Mouse (Mus musculus): ENCODE data around the gene Cygb. TPM values are rescaled to one million over a fixed set of nuclear protein-coding genes. Genes with fewer than 3 reads are reported as not detected.

The Cygb gene
- total and polyA plus RNA-seq, 3 experiments, result not detected

DNA sequence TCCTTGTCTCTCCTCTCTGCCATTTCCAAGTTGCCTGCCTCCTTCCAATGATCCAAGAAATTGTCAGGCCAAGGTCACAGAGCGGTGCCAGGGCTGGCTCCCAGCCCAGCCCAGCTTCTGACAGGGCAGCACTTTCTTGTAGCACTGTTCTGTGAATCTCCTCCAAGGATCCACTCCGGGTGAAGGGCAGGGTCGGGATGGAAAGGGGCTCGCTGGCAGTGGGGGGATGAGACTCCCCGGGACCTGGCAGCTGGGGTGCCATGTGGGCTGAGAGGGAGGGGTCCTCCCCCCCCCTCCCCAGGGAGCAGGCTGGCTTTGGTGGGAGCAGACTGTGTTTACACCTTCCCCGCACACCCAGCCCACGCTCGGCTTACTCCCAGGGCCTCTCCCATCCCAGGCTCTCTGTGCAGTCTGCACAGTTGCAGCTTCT, 7.8 kb upstream of the Cygb start:
- in situ Hi-C loops (cut with MboI; ENCODE audit: low pct_ligation_motif_present, low pct_unique_long_range_greater_than_20kb, low sequenced_read_pairs), result loop anchor here (25.0 kb wide), 1 partner anchor 525 kb away; the partner anchor contains the start of gene Sept9
- Histone ChIP-seq H3K4me1 (ENCODE audit: control insufficient read depth in 1 of 2, insufficient read depth in 2 of 2) (peaks cover 10 to 27% of the 10 kb centered on the region in 2 experiments), H3K27me3 (replicated peaks) (no peaks in the 10 kb centered on the region)

DNA sequence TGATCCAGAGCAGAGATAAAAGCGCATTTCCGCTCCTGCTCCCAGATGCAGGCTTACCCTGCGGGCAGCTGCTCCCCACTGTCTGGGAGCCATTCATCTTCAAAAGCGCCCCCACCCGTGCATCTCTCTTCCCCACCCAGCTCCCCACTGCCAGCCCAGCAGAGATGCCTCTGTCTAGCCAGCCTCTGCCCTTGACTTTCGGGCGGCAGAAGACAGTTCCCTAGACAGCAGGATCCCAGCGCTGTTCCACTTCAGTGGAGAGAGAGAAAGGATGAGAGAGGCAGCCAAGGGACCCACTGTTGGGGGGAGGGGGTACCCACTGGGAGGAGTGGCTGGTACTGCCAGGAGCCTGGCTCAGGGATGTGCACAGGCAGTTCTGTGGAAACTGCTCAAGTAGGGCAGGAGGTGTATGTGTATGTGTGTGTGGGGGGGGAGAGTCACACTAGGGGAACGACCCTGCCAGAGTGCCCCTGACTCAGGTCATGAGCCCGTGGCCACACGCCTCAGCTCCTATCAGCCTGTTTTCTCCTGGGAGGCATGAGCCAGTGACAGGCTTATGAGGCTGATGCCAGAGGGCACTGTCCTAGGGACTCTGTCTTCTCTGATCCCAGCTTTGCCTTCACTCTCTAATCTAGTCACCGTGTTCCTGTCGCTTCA, 7.3 kb upstream of the Cygb start:
- H3K9ac ChIP-seq (ENCODE audit: insufficient read depth, low read depth), result no peak overlapping the region
- DNase-seq (ENCODE audit: extremely low read depth), result no peak
- H3K27me3 ChIP-seq (replicated peaks), result no peaks in the 10 kb centered on the region
- H3K36me3 ChIP-seq (replicated peaks in 1 of 2; ENCODE audit: control insufficient read depth in 1 of 2, insufficient read depth in 1 of 2, low read length in 1 of 2), result no peaks in the 10 kb centered on the region
- TF ChIP-seq HCFC1 (IDR thresholded peaks at IDR 0.05; ENCODE audit: low read depth, low read length), result no peak
- no peak overlapping the region for H3K4me3 ChIP-seq (replicated peaks in 1 of 3; ENCODE audit: low read depth in 2 of 3, low read length in 2 of 3, poor library complexity in 1 of 3)
- H3K79me2 ChIP-seq (replicated peaks; ENCODE audit: control insufficient read depth, extremely low read depth, insufficient read depth, poor library complexity, severe bottlenecking), result no peaks in the 10 kb centered on the region
- no peak overlapping the region for H3K27ac ChIP-seq (ENCODE audit: insufficient read depth, low read depth)
- peaks cover 10 to 26% of the 10 kb centered on the region in 2 experiments for H3K4me1 ChIP-seq (ENCODE audit: control insufficient read depth in 1 of 2, insufficient read depth in 2 of 2)
- H3K4me2 ChIP-seq (ENCODE audit: insufficient read depth, low read depth, poor library complexity, severe bottlenecking), result no peak overlapping the region
- dilution Hi-C loops (cut with MboI; ENCODE audit: extremely low pct_ligation_motif_present, extremely low pct_unique_long_range_greater_than_20kb, low sequenced_read_pairs), result no loop called here
- in situ Hi-C loops (cut with MboI; ENCODE audit: low pct_ligation_motif_present, low pct_unique_long_range_greater_than_20kb, low sequenced_read_pairs), result loop anchor here (25.0 kb wide), 1 partner anchor 526 kb away; the partner anchor contains the start of gene Sept9
- no peaks in the 10 kb centered on the region for H3K9me3 ChIP-seq (replicated peaks; ENCODE audit: low read length)

More for the DNA sequence above, 7.8 kb upstream of the Cygb start:
- Histone ChIP-seq H3K27ac (ENCODE audit: insufficient read depth, low read depth) (no peak overlapping the region), H3K4me3 (replicated peaks in 1 of 3; ENCODE audit: low read depth in 2 of 3, low read length in 2 of 3, poor library complexity in 1 of 3) (no peak overlapping the region), H3K9me3 (replicated peaks; ENCODE audit: low read length) (no peaks in the 10 kb centered on the region), H3K79me2 (replicated peaks; ENCODE audit: control insufficient read depth, extremely low read depth, insufficient read depth, poor library complexity, severe bottlenecking) (no peaks in the 10 kb centered on the region), H3K36me3 (replicated peaks in 1 of 2; ENCODE audit: control insufficient read depth in 1 of 2, insufficient read depth in 1 of 2, low read length in 1 of 2) (no peaks in the 10 kb centered on the region), H3K4me2 (ENCODE audit: insufficient read depth, low read depth, poor library complexity, severe bottlenecking) (no peak overlapping the region), H3K9ac (ENCODE audit: insufficient read depth, low read depth) (no peak overlapping the region)
- dilution Hi-C loops (cut with MboI; ENCODE audit: extremely low pct_ligation_motif_present, extremely low pct_unique_long_range_greater_than_20kb, low sequenced_read_pairs), result no loop called here
- DNase-seq (ENCODE audit: extremely low read depth), result no peak
- no peak for TF ChIP-seq MEF2A (IDR thresholded peaks at IDR 0.05; ENCODE audit: borderline replicate concordance, low read depth, low read length)
- TF ChIP-seq CHD2 (IDR thresholded peaks at IDR 0.05; ENCODE audit: low read length), result no peak
- TF ChIP-seq SIN3A (IDR thresholded peaks at IDR 0.05; ENCODE audit: low read length), result no peak
- TF ChIP-seq ELF1 (IDR thresholded peaks at IDR 0.05; ENCODE audit: low read depth, low read length), result no peak
- no peak for TF ChIP-seq PAX5 (IDR thresholded peaks at IDR 0.05; ENCODE audit: low read length)
- TF ChIP-seq ZNF384 (IDR thresholded peaks at IDR 0.05; ENCODE audit: low read depth, low read length), result no peak

DNA sequence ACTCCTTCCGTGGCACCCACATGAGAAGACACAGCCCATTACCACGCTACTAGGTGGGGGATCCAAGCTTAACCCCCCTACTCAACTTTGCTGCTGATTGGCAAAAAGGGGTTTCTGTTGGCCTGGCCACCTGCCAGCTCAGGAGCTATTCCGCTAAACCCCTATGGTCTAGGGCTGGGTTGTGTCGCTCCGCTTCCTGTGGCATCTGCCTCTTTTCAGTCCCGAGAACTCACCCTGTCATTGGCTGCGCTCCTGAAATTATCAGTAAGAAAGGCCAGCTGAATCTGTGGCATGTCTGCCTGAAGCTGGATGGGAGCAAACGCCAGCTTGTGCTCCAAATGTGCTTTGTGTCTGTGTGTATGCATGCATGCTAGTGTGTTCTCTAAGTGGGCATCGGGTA, 6.1 kb upstream of the Cygb start:
- dilution Hi-C loops (cut with MboI; ENCODE audit: extremely low pct_ligation_motif_present, extremely low pct_unique_long_range_greater_than_20kb, low sequenced_read_pairs) (no loop called here), in situ Hi-C loops (cut with MboI; ENCODE audit: low pct_ligation_motif_present, low pct_unique_long_range_greater_than_20kb, low sequenced_read_pairs) (loop anchor here (25.0 kb wide), 1 partner anchor 527 kb away; the partner anchor contains the start of gene Sept9)
- Histone ChIP-seq H3K79me2 (replicated peaks; ENCODE audit: control insufficient read depth, extremely low read depth, insufficient read depth, poor library complexity, severe bottlenecking) (no peaks in the 10 kb centered on the region), H3K4me3 (replicated peaks in 1 of 3; ENCODE audit: low read depth in 2 of 3, low read length in 2 of 3, poor library complexity in 1 of 3) (no peak overlapping the region), H3K9me3 (replicated peaks; ENCODE audit: low read length) (no peaks in the 10 kb centered on the region), H3K27me3 (replicated peaks) (no peaks in the 10 kb centered on the region), H3K4me1 (ENCODE audit: control insufficient read depth in 1 of 2, insufficient read depth in 2 of 2) (peaks cover 10 to 26% of the 10 kb centered on the region in 2 experiments), H3K36me3 (replicated peaks in 1 of 2; ENCODE audit: control insufficient read depth in 1 of 2, insufficient read depth in 1 of 2, low read length in 1 of 2) (no peaks in the 10 kb centered on the region), H3K27ac (ENCODE audit: insufficient read depth, low read depth) (no peak overlapping the region), H3K9ac (ENCODE audit: insufficient read depth, low read depth) (no peak overlapping the region), H3K4me2 (ENCODE audit: insufficient read depth, low read depth, poor library complexity, severe bottlenecking) (no peak overlapping the region)
- TF ChIP-seq ZC3H11A (IDR thresholded peaks at IDR 0.05; ENCODE audit: low read depth, low read length), result no peak
- DNase-seq (ENCODE audit: extremely low read depth), result no peak
